Mouse (Mus musculus) thymus, postnatal 4 days (tissue): Measurements from ENCODE around the gene Zfp462.

Experiments
- DNase-seq: peaks from one replicate; pipeline ENCODE4 v3.0.0; 2021

Zfp462 gene

GRCm38 (mm10) chr4:55051345-55051744 lies 106.5 kb downstream of the Zfp462 start:
- DNase-seq, result no peak

GRCm38 (mm10) chr4:55052686-55053085 lies 107.8 kb downstream of the Zfp462 start:
- DNase-seq, result no peak

- no peak for DNase-seq
Measured at GRCm38 (mm10) chr4:55057666-55058455, 113.0 kb downstream of the Zfp462 start.

GRCm38 (mm10) chr4:55058901-55059300 lies 114.1 kb downstream of the Zfp462 start:
- no peak for DNase-seq

GRCm38 (mm10) chr4:55066341-55067170 lies 121.7 kb downstream of the Zfp462 start:
- DNase-seq, result no peak

GRCm38 (mm10) chr4:55071535-55071934 lies 126.7 kb downstream of the Zfp462 start:
- no peak for DNase-seq

- DNase-seq, result no peak
Measured at GRCm38 (mm10) chr4:55077133-55077889, 132.5 kb downstream of the Zfp462 start.

GRCm38 (mm10) chr4:55077902-55078716 lies 133.3 kb downstream of the Zfp462 start:
- DNase-seq, result no peak

GRCm38 (mm10) chr4:55079056-55079455 lies 134.2 kb downstream of the Zfp462 start:
- no peak for DNase-seq

GRCm38 (mm10) chr4:55084080-55084688 lies 139.3 kb downstream of the Zfp462 start:
- DNase-seq, result no peak

GRCm38 (mm10) chr4:55088153-55088552 lies 143.3 kb downstream of the Zfp462 start:
- DNase-seq, result no peak

GRCm38 (mm10) chr4:55088922-55089321 lies 144.1 kb downstream of the Zfp462 start:
- no peak for DNase-seq

- DNase-seq, result no peak
Measured at GRCm38 (mm10) chr4:55097157-55097556, 152.3 kb downstream of the Zfp462 start.

GRCm38 (mm10) chr4:55098366-55098765 lies 153.5 kb downstream of the Zfp462 start:
- DNase-seq, result no peak

GRCm38 (mm10) chr4:55100851-55101250 lies 156.0 kb downstream of the Zfp462 start:
- DNase-seq, result no peak

GRCm38 (mm10) chr4:55101601-55102000 lies 156.8 kb downstream of the Zfp462 start:
- DNase-seq, result no peak

- no peak for DNase-seq
Measured at GRCm38 (mm10) chr4:55102382-55102781, 157.5 kb downstream of the Zfp462 start.

- DNase-seq, result no peak
Measured at GRCm38 (mm10) chr4:55103575-55103974, 158.7 kb downstream of the Zfp462 start.

GRCm38 (mm10) chr4:55117839-55118487 lies 173.1 kb downstream of the Zfp462 start:
- no peak for DNase-seq

- no peak for DNase-seq
Measured at GRCm38 (mm10) chr4:55121126-55121525, 176.3 kb downstream of the Zfp462 start.

GRCm38 (mm10) chr4:55121952-55122351 lies 177.1 kb downstream of the Zfp462 start:
- DNase-seq, result no peak
